Mouse (Mus musculus) spleen, adult 2 months (tissue): ENCODE data around the gene Commd2.

Source experiments
- CTCF ChIP-seq: fragments of 200-500 bp; IDR thresholded peaks from 2 replicates; pipeline ENCODE4 v1.5.1; 2011; ENCODE audit warnings: mild to moderate bottlenecking, inconsistent platforms; ENCODE audit not compliant: insufficient read depth, insufficient read length, insufficient replicate concordance; ENCODE audit errors: extremely low read depth
- POLR2A ChIP-seq: fragments of 200-500 bp; IDR thresholded peaks from 2 replicates; pipeline ENCODE4 v1.6.1; 2011; ENCODE audit warnings: low read depth, low read length, inconsistent platforms

DNA sequence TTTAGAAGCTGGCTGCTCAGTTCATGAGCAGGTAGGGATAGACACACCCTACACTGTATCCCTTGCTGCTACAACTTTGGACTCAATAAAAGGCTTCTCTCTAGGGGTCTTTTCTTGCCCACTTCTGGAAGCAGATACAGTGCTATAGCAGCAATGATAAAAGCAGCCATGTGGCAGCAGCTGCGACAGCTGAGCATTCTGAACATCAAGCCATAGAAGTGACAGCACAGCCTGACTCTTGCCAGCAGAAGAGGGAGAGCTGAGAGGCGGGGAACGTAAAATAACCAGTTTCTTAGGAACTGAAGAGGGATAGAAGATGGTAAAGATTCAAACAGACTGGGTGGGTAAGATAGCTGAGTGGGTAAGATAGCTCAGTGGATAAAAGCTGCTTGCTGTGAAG, 970 bp upstream of the Commd2 start:
- no peak for TF ChIP-seq POLR2A
- no peak for TF ChIP-seq CTCF
